In genomic region chr9:114932607-114933006, GRCm38 (mm10) we compare ENCODE assay signal across 8 mouse cellular contexts. TPM values are rescaled to one million over a fixed set of nuclear protein-coding genes. Genes with fewer than 3 reads are reported as not detected.
DNase-seq lines count a peak whose midpoint lies in the region; ATAC-seq and TF ChIP-seq lines count a peak whose summit lies in the region.

No protein-coding gene starts in this region.

- DNase-seq in lung, embryonic 14.5 days: no peak
- DNase-seq in lung, postnatal 4 days: no peak
- peak; percentile 49 for DNase-seq in kidney, adult 11 months
- DNase-seq in urinary bladder, adult 18-20 months (ENCODE audit: low spot score in 2 of 2): no peak
- no peak for DNase-seq in gastrocnemius, postnatal 14 days
- no peak for DNase-seq in layer of hippocampus, postnatal 36 days

- H3K4me1 ChIP-seq in lung, embryonic 14.5 days (ENCODE audit: insufficient read depth): 0 out of 2 replicates have a peak, but pooled peaks cover 7% of the 10 kb centered on the region
- no peaks in the 10 kb centered on the region for H3K4me1 ChIP-seq in embryonic fibroblast, embryonic 13.5 days (ENCODE audit: control insufficient read depth, insufficient read depth, low read length)

- 18% methylated on average over 13 of the region's 13 CpGs for WGBS in lung, embryonic 14.5 days

- intact Hi-C loops in gastrocnemius, postnatal 14 days (cut with DNase I; ENCODE audit: low total_unique reads): no loop called here

- no peak for ATAC-seq in lung, embryonic 14.5 days (ENCODE audit: insufficient read depth)
- ATAC-seq in megakaryocyte, adult 5-6 weeks (ENCODE audit: poor library complexity, severe bottlenecking): 0 out of 2 replicates have a peak, but pooled peaks have one; percentile 6

- H3K9me3 ChIP-seq in lung, embryonic 14.5 days (ENCODE audit: low read depth, low read length): no peaks in the 10 kb centered on the region

- TF ChIP-seq CTCF in lung, embryonic 14.5 days (IDR thresholded peaks at IDR 0.05; ENCODE audit: low read depth): no peak
- no peak for TF ChIP-seq CTCF in embryonic fibroblast, embryonic 13.5 days (IDR thresholded peaks at IDR 0.05; ENCODE audit: borderline replicate concordance, insufficient read depth, low read length)

- no peak overlapping the region for H3K27ac ChIP-seq in lung, embryonic 14.5 days (ENCODE audit: low read depth)
- H3K27ac ChIP-seq in embryonic fibroblast, embryonic 13.5 days (ENCODE audit: insufficient read depth, low read length): no peak overlapping the region

- no peaks in the 10 kb centered on the region for H3K36me3 ChIP-seq in lung, embryonic 14.5 days (ENCODE audit: insufficient read depth)

- no peak for TF ChIP-seq POLR2A in embryonic fibroblast, embryonic 13.5 days (IDR thresholded peaks at IDR 0.05; ENCODE audit: low read depth, low read length)

- H3K4me2 ChIP-seq in lung, embryonic 14.5 days: peak overlapping the region; percentile 98

- peak overlapping the region; percentile 72 for H3K9ac ChIP-seq in lung, embryonic 14.5 days

- no peaks in the 10 kb centered on the region for H3K27me3 ChIP-seq in lung, embryonic 14.5 days (ENCODE audit: insufficient read depth, low read length)

- H3K4me3 ChIP-seq in lung, embryonic 14.5 days (ENCODE audit: low read depth, low read length): peak overlapping the region; percentile 71
- peak overlapping the region; percentile 60 for H3K4me3 ChIP-seq in embryonic fibroblast, embryonic 13.5 days (ENCODE audit: insufficient read depth, low read length)

RNA-seq across cellular contexts. Expression of gene Gpd1l, which starts 1.2 kb away (rescaled TPM):
- polyA plus RNA-seq in lung, embryonic 14.5 days (2014; fragmentation: Nextera tagmentation; extraction: Ambion mirVana): 13.0 and 13.9 TPM in 2 replicates
- polyA plus RNA-seq in embryonic fibroblast, embryonic 13.5 days (2011; ENCODE audit: insufficient read length, low read depth, missing spikeins): 8.1 and 8.9 TPM in 2 replicates
- 14.5 and 19.4 TPM in 2 replicates for total RNA-seq in megakaryocyte, adult 5-6 weeks (2015)
- total RNA-seq in megakaryocyte, adult 5-6 weeks (2017): 21.8 and 22.5 TPM in 2 replicates
- 10 to 100 TPM; 17.2 to 20.8 TPM for total RNA-seq in gastrocnemius, postnatal 14 days (2021)
- total RNA-seq in layer of hippocampus, postnatal 36 days (2021): 10 to 100 TPM; 76.8 to 81.3 TPM

RNA-seq across cellular contexts. Expression of gene Osbpl10, which starts 45.8 kb away (rescaled TPM):
- polyA plus RNA-seq in lung, embryonic 14.5 days (2014; fragmentation: Nextera tagmentation; extraction: Ambion mirVana): 2.4 and 2.5 TPM in 2 replicates
- polyA plus RNA-seq in embryonic fibroblast, embryonic 13.5 days (2011; ENCODE audit: insufficient read length, low read depth, missing spikeins): 1.6 and 3.1 TPM in 2 replicates
- not detected in 2 replicates for total RNA-seq in megakaryocyte, adult 5-6 weeks (2015)
- not detected in 2 replicates for total RNA-seq in megakaryocyte, adult 5-6 weeks (2017)
- total RNA-seq in gastrocnemius, postnatal 14 days (2021): 1 to 10 TPM; 5.9 to 6.7 TPM
- 10 to 100 TPM; 17.2 to 17.9 TPM for total RNA-seq in layer of hippocampus, postnatal 36 days (2021)

RNA-seq across cellular contexts. Expression of gene Rps27rt, which starts 49.9 kb away (rescaled TPM):
- polyA plus RNA-seq in lung, embryonic 14.5 days (2014; fragmentation: Nextera tagmentation; extraction: Ambion mirVana): 484 and 540 TPM in 2 replicates
- polyA plus RNA-seq in embryonic fibroblast, embryonic 13.5 days (2011; ENCODE audit: insufficient read length, low read depth, missing spikeins): 1,990 and 2,799 TPM in 2 replicates
- 188 and 220 TPM in 2 replicates for total RNA-seq in megakaryocyte, adult 5-6 weeks (2015)
- 116 and 127 TPM in 2 replicates for total RNA-seq in megakaryocyte, adult 5-6 weeks (2017)
- total RNA-seq in gastrocnemius, postnatal 14 days (2021): 10 to 100 TPM; 11.8 to 14.8 TPM
- total RNA-seq in layer of hippocampus, postnatal 36 days (2021): 10 to 100 TPM in 1 of 2 experiments, 1 to 10 TPM in 1; 3.9 to 27.5 TPM

Comparison
In these comparisons a context has a peak if more than half of its experiments do, and no peak if none do; other contexts are left out.
1. RNA of gene Osbpl10, which starts 45.8 kb away (total RNA-seq): 17.2 to 17.9 TPM in layer of hippocampus, postnatal 36 days and 5.9 to 6.7 TPM in gastrocnemius, postnatal 14 days; not detected in megakaryocyte, adult 5-6 weeks; every median in the first group is over 4 times any median in the second.
2. RNA of gene Rps27rt, which starts 49.9 kb away (total RNA-seq): 116 to 220 TPM in megakaryocyte, adult 5-6 weeks; 3.9 to 27.5 TPM in layer of hippocampus, postnatal 36 days and 11.8 to 14.8 TPM in gastrocnemius, postnatal 14 days; every median in the first group is over 4 times any median in the second.